Mouse (Mus musculus): ENCODE measurements around the gene Zfp865.
"Not testable (repeated sequence)": the region's sequence is repeated elsewhere in the genome, so short reads cannot be mapped to it uniquely, and the experiment has no call there.

The Zfp865 gene

DNA sequence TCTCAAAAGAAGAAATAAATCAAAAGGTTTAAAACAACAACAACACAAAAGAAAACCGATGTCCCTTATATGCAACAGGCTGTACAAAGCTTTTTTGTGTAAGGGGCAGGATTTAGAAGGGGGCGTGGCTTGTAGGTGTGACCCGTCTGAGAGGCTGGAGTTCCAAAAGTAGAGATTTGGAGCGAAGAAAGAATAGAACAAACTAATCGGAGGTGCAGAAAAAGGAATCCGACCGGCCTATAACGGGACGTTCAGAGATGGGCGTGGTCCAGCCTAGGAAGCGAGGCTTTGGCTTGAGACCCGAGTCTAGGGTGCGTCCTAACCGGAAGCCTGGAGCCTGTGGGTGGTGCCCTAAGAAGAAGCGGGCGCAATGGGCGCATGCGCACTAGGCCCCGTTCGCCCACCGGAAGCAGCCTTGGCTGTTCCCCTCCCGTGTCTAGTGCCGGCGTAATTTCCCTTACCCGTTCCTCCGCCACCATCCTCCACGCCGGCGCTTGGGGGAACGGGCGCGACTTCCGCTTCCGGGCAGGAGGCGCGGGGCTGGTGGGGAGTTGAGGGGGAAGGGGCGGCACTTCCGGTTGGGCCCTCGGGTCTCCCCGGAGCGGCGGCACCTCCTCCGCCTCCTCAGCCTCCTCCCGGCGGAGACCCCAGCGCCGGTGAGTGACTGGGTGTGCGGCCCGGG, at the start of gene Zfp865, which contains the start of gene Ccdc106:
TSS of gene Zfp865 (plus strand) at position 377 of the 682 bp plus-strand sequence.
TSS of gene Ccdc106 (plus strand) at position 554 of the 682 bp plus-strand sequence.
- peak; percentile 98 to 99 for DNase-seq (ENCODE audit: low spot score in 2 of 2)

GRCm38 (mm10) chr7:4971068-4971467, 49.1 kb upstream of the Zfp865 start, which contains the start of gene Sbk3:
Gene Sbk3 (minus strand): TSS chr7:4971168.
- no peak for DNase-seq (ENCODE audit: low spot score in 2 of 2)

- DNase-seq (ENCODE audit: low spot score in 2 of 2) = no peak
Measured at GRCm38 (mm10) chr7:4971710-4972109, 48.5 kb upstream of the Zfp865 start.

- no peak for DNase-seq (ENCODE audit: low spot score in 2 of 2)
Measured at GRCm38 (mm10) chr7:4972321-4973047, 47.7 kb upstream of the Zfp865 start.

DNA sequence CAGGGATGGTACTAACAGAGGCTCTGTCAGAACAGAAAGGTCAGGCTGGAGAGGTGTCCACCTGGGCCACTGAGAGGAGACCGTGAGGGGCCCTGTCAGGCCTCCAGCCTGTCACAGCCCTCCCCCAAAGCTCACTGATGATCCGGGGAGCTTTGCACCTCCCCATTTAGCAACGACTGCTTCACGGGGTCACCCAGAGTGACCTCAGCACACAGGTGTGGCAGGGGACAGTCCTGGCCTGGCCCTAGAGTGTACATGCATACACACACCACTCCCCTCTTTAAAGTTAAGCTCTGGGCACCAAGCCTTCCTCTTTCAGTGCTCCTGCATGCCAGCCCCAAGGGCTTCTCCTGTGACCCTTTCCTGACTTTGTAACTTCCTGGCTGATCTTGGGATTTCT, 44.7 kb upstream of the Zfp865 start:
- DNase-seq (ENCODE audit: low spot score in 2 of 2) = no peak

DNA sequence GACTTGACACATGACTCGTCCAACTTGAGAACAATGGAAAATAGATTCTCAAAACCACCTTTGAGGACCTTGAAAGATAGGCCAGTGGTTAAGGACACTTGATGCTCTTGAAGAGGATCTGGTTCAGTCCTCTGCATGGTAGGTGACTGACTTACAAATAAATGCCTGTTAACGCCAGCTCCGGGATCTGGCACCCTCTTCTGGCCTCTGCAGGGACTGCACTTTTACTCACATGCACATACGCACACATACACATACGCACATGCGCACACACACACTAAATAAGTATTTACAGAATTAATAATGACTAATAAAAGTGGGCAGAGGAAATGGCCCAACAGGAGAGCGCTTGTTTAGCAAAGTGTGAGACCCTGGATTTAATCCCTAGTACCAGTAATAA, 43.3 kb upstream of the Zfp865 start:
- DNase-seq (ENCODE audit: low spot score in 2 of 2) = no peak

DNA sequence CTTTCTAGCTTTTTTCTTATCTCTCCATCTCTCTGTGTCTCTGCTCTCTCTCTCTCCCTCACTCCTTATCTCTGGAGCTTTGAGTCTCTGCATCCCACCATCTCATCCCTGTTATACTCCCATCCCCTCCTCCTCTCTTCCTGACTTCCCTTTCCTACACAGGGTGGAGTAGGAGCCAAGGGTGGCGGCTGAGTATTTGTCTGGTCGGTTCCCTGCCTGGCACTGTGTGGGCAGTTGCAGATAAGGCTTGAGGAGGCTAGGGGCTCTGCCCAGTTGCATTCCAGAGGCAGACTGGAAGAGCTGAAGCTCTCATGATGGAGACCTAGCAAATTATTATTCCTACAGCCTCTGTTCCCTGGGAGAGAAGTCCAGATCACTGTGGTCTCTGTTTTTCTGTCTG, 31.9 kb upstream of the Zfp865 start:
- no peak for DNase-seq (ENCODE audit: low spot score in 2 of 2)

DNA sequence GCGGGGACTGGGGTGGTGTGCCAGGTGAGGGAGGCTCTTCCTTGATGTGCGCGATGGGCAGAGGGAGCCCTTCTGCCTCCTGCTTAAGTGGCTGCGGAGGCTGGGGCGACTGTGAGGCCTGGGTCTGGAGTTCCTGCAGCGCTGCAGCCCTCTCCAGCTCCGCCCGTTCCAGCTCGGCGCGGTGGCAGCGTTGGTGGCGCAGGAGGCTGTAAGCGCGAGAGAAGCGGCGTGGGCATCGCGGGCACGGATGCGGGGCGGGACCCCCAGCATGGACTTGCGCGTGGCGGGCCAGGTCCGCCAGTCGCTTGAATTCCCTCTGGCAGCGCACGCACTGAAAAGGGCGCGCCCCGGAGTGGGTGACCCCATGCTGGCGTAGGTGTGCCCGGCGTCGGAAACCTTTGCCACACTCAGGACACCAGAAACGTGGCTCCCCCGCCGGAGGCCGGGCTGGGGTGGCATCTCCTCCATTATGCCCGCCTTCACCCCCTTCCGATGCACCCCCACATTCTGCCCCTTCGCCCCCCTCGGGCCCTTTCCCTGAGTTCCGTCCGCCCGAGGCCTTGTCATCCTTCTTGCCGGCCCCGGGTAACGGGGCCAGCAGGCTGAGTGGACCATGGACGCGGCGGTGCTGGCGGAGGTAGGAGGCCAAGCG, 26.7 kb upstream of the Zfp865 start:
- DNase-seq (ENCODE audit: low spot score in 2 of 2) = no peak

DNA sequence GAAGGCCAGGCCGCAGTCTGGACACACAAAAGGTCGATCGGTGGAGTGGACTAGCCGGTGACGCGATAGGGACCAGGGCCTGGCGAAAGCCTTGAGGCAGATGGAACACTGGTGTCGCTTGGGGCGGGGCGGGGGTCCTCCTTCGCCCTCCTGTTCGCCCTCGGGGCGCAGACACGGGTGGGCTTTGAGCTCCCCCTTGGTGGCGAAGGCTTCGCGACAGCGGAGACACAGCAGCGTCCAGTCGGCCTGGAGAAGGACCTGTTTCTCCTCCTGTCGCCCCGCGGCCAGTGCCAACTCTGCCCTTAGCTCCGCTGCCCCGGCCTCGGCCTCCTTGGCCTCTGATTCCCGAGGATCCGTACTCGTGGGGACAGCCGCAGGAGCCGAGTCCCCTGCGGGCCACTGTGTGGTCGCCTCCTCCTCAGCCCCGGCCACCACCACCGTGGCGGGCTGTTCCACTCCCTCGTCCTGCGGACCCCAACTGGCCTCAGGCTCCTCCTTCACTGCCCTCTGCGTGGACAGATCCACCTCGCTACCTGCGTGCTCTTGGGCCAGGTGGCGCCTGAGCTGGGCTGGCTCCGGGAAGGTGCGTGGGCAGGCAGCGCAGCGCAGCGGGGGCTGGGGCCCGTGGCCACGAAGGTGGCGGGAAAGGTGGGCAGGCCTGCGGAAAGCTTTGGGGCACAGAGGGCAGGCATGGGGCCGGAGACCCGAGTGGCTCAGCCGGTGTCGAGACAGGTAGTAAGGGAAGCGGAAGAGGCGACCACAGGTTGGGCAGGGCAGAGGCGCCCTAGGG, 26.0 kb upstream of the Zfp865 start:
- no peak for DNase-seq (ENCODE audit: low spot score in 2 of 2)

DNA sequence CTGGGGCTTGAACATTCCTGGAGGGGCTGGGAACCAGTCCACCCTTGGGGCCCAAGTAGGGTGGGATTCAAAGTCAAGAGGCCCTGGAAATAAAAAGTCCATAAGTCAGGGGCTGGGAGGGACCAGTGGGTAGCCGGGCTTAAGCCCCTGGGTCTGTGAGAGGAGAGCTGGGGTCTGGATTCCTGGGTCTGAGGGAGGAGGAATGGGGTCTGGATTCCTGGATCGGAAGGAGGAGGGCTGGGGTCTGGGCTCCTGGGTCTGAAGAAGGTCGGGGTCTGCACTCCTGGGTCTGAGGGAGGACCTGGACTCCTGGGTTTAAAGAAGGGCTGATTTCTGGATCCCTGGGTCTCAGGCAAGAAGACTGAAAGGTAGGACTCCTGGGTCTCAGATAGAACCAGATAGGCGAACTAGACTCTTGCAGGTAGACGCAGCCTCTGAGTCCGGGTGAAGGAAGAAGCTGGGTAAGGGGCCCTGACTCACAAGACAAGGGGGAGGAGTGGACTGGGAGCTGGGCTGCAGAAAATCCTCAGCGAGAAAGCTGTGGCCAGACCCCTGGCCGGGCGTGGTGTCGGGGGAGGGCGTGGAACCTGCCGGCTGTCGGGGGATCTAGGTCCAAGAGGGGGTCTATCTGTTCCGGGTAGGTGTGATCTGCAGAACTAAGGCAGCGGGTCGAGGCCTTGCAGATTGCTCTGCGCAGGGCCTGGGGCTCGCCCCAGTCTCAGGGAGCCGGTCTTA, 24.7 kb upstream of the Zfp865 start:
- no peak for DNase-seq (ENCODE audit: low spot score in 2 of 2)

DNA sequence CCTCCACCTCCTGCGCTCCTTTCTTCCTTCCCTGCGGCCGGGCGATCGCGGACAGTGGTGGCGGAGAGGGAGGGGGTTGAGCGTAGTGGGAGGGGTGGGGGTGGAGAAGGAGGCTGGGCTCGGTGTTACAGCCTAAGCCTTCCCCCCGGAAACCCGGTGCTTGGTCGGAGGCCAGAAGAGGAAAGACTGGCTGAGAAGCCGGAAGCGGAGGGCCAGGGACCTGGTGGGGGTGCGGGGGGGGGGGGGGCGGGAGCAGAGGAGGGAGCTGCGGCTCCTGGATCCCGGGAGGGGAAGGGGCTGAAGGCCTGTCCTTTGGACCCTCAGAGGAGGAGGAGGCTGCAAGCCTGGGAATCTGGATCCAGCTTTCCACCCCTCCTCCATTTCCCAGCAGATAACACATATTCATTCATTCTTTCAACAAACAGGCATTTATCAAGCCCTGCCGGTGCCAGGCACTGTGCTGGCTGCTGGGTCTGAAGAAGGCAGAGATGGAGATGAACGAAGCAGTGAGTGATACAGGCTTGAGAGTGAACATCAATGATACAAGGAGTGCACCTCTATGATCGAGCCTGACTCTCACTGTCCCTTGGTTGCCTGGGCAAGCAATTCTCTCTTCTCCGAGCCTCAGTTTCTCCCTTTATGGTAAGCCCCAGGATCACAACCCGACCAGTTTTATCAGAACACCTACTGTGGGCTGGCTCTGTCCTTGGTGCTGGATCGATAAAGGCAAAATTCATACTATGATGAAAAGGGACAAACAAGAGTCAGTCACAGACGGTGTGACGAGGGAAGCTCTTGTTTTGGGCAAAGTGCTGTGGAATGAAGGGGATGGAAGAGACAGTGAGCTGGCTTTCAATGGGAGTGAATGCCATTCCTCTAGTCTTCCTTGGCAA, 23.9 kb upstream of the Zfp865 start, which contains the start of gene Zfp579:
TSS of gene Zfp579 (minus strand) at position 156 of the 893 bp plus-strand sequence.
- peak; percentile 92 to 97 for DNase-seq (ENCODE audit: low spot score in 2 of 2)

GRCm38 (mm10) chr7:4996934-4997333, 23.2 kb upstream of the Zfp865 start:
- DNase-seq (ENCODE audit: low spot score in 2 of 2) = no peak

DNA sequence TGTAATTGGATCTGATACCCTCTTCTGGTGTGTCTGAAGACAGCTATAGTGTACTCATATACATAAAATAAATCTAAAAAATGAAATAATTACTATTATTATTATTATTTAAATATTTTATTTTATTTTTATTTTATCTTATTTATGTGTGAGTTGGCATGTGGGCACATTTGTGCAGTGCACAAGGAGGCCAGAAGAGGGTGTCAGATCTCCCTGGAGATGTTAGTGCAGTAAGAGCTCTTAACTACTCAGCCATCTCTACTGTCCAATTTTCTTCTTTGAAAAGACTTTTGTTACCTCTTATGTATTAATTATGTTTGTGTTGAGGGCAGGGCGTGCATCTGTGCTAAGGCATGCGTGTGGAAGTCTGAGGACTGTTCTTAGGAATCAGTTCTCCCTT, 20.3 kb upstream of the Zfp865 start:
- no peak for DNase-seq (ENCODE audit: low spot score in 2 of 2)

DNA sequence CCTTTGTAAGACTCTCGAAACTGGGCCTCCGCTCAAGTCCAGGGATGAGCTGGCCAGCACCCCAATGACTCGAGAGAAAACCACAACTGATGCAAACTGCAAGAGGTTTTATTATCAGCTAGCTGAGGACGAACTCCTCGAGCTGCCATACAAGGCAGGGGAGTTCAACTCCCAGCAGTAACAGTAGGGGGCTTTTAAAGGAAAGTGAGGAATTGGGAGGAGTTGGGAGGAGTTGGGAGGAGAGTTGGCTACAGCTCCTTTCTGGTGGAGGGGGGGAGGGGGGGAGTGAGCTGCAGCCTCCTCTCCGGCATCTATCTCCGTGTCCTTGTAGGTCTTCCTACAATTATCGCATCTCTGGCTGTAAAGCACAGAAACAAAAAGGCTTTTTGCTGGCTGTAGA, 17.3 kb upstream of the Zfp865 start:
- not testable (repeated sequence) for DNase-seq (ENCODE audit: low spot score in 2 of 2)

DNA sequence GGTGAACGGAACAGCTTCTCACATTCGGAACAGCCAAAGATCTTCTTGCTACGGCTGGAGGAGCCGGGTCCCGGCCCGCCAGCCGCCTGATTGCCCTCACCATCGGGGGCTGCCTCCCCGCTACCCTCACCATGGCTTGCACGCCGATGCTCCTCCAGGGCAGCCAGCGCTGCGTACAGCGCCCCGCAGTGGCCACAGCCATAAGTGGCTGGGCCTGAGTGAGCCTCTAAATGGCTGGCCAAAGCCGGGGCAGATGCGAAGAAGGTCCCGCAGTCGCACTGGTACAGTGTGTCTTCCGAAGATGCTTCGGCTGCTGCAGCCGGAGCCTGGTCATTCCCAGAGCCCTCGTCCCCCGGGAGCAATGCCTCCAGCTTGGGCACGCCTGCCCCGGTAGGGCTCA, 11.9 kb upstream of the Zfp865 start:
- DNase-seq (ENCODE audit: low spot score in 2 of 2) = no peak

DNA sequence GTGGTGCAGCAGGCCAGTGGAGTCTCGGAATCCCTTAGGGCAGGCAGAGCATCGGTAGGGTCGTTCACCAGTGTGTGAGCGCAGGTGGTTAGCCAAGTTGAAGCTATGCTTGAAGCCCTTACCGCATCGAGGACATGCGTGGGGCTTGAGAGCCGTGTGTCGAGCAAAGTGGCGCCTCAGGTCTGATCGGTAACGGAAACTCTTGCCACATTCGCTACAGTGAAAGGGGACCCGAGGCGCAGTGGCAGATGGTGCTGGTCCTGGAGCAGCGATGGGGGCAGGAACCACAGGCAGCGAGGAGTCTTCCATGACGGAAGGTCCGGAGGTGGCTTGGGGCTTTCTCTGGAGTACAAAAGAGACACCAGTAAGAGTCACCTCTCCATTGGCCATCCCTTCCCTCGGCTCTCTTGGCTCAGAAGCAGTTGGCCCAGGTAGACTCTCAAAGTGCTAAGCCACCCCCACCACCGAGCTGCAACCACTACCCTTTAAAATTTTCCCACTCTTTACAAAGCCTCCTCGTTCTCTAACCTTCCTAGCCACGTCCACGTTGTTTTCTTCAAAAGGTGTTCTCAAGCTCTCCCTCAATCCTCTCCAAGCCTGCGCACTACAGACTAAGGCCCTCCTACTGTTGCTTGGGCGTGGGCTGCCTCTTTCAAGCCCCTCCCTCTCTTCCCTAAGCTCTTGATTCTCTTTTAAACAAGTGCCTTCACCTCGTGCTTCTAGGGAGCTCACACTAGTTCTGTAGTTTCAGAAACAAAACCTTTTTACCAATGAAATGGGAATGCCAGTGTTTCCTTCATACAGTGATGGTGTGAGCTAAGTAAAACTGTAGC, 7.3 kb upstream of the Zfp865 start:
- DNase-seq (ENCODE audit: low spot score in 2 of 2) = no peak

GRCm38 (mm10) chr7:5014251-5015117, 5.7 kb upstream of the Zfp865 start, which contains the start of the genes Zfp524 and Fiz1:
Gene Zfp524 (plus strand): TSS chr7:5014415.
Gene Fiz1 (minus strand): TSS chr7:5014697.
- DNase-seq (ENCODE audit: low spot score in 2 of 2) = peak; percentile 94 to 96
